Mouse (Mus musculus) 3T3-L1 (cell line): ENCODE results near the gene Sox14.
A peak's percentile ranks its signal among the peaks of the same experiment; 100 is the strongest.

Experiments used
- DNase-seq: peaks from one replicate; pipeline ENCODE4 v3.0.0-alpha.2; 2015; ENCODE audit warnings: low read depth, low spot score

The Sox14 gene

DNA sequence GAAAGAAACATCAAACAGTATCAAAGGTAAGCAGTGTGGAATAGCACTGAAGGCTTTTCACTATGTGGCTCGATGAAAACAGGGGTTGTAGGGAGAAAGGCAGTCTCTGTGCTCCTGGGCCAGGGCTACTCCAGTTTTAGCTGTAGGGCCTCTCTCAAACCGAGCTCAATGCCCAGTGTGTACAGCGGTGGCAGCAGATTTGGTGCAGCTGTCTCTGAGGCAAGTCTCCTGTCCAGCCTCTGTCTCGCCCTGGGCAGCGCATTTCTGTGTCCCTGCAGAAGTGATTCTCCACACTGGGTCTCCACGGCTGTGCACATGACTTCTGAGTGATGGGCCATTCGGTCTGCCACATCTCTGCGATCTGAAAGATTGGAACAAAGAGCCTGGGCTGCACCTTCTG lies 27.6 kb downstream of the Sox14 start:
- DNase-seq, result no peak

DNA sequence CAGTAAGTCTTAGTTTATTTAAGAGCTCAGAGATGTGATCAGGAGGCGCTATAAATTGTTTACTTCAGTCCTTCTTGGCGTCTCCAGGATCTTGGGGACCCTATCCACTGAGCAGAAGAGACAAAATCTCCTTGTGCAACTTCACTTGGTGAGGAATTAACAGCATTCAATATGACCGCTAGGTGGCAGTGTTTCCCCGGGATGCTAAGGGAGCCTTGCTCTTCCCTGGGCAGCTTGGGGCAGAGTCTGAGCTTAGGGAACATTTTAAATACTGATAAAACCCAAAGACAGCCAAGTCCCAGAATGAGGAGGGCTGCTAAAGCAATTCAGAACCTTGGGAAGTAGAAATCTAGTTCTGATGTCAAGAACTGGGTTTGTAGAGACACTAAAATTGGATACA lies 29.1 kb downstream of the Sox14 start:
- DNase-seq, result peak; percentile 83

DNA sequence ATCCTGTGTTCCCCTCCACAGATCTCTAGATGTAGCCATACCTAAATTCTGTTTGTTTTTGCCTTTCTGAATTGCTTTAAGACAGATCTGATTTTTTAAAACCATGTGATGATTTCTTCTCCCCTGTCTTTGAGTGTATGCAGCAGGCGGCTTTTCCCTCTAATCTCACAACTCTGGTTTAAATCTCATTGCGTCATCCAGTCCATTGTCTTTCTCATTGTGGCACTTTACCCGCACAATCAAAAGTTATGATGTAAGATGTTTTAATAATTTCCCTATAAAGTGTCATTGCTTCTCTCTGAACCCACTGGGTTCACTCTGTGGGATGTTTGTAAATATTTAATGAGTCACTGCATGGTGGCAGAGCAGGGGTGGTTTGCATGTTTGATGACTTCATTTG lies 36.6 kb downstream of the Sox14 start:
- peak; percentile 15 for DNase-seq

DNA sequence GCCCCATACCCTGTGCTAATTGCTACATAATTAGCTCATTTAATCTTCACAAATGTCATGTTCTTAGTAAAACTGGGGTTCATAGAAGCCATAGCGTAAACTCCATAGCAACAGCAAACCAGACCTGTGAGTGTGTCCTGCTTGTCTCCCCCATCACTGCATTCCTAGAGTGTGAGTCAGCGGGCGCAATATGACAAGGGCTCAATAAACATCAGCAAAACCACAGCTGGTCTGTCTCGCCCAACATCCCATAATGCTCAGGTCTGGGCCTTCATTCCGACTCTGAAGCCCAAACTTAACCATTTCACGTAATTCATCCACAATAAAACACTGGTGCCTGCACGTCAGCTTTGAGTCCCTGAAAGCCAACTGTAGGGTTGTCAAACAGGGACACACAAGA lies 37.1 kb downstream of the Sox14 start:
- peak; percentile 83 for DNase-seq

DNA sequence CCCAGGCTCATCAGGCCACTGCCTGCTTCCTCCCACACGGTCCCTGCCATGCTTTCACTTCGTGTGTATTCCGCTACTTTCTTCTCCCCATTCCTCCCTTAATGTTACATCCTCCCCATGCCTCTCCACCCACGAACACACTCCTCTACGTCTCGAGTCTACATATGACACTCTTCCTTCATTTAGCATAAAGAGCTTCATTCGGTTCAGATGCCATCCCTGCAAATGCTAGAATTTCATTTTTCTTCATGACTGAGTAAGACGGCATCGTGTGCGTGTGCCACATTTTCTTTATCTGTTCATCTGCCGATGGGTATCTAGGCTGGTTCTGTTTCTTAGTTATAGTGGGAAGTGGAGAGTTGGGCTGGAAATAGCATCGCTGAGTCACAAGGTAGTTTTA lies 39.3 kb downstream of the Sox14 start:
- DNase-seq, result no peak

DNA sequence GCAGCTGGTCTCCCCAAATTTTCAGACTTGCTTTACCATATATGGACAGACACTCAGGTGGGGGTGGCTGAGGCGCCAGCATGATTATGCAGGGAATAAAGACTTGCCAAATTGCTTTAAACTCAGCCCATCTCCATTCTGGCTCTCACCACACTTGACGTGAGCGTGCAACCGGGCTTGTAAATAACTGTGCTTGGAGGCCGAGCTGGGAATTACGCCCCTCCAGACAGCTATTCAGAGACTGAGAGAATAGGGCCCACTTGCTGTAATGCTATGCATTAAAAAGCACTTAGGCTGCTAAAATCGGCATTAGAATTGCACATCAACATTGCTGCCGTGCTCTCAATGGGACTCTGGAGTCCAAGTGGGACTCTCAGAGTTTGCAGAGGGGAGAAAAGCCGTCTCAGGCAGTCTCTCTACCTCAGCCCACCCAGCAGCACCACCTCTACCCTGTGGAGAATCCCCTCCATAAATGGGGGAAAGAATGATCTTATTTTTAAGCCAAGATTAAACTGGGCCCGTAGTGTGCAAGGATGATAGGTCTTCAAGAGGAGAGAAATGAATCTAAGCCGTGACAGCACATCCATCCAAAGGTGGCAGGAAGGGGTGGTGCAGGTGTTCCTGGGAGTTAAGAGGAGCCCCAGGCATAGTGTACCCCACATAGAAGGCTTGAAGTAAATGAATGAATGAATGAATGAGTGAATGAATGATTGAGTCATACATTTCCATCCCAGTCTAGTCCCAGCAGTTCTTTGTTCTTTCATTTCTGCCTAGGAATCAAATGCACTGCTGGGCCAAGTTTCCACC lies 40.1 kb downstream of the Sox14 start:
- no peak for DNase-seq
